Mouse (Mus musculus): ENCODE measurements around the gene Nrk. TPM values are rescaled to one million over a fixed set of nuclear protein-coding genes. Genes with fewer than 3 reads are reported as not detected.

Nrk gene
- polyA plus RNA-seq (2012; rRNA removed): not detected in 2 replicates

GRCm38 (mm10) chrX:138914041-138914776 is at the start of gene Nrk:
Gene Nrk (plus strand): TSS chrX:138914430.
- Histone ChIP-seq H3K36me3 (ENCODE audit: control insufficient read depth, insufficient read depth, low read length) (no peaks in the 10 kb centered on the region), H3K4me3 (ENCODE audit: extremely low read depth, insufficient read depth, insufficient read length) (no peak within 1 kb of the TSS), H3K27me3 (ENCODE audit: control insufficient read depth, insufficient read depth, low read length) (no peaks in the 10 kb centered on the region), H3K27ac (ENCODE audit: insufficient read depth, low read length) (no peak within 1 kb of the TSS), H3K4me1 (ENCODE audit: control insufficient read depth, insufficient read depth, insufficient read length) (no peaks in the 10 kb centered on the region)
- DNase-seq (ENCODE audit: low read depth in 1 of 2, low spot score in 2 of 2): no peak
- WGBS: 37% methylated on average over 52 of the region's 55 CpGs
- TF ChIP-seq CTCF (IDR thresholded peaks at IDR 0.05; ENCODE audit: extremely low read depth, insufficient read depth, insufficient read length, insufficient replicate concordance): no peak
- no peak for TF ChIP-seq POLR2A (IDR thresholded peaks at IDR 0.05; ENCODE audit: low read depth, low read length)

- WGBS: 31% methylated on average over 8 of the region's 8 CpGs
- Histone ChIP-seq H3K27me3 (ENCODE audit: control insufficient read depth, insufficient read depth, low read length) (no peaks in the 10 kb centered on the region), H3K4me1 (ENCODE audit: control insufficient read depth, insufficient read depth, insufficient read length) (no peaks in the 10 kb centered on the region), H3K4me3 (ENCODE audit: extremely low read depth, insufficient read depth, insufficient read length) (no peak overlapping the region), H3K27ac (ENCODE audit: insufficient read depth, low read length) (no peak overlapping the region), H3K36me3 (ENCODE audit: control insufficient read depth, insufficient read depth, low read length) (no peaks in the 10 kb centered on the region)
- TF ChIP-seq CTCF (IDR thresholded peaks at IDR 0.05; ENCODE audit: extremely low read depth, insufficient read depth, insufficient read length, insufficient replicate concordance) (no peak), POLR2A (IDR thresholded peaks at IDR 0.05; ENCODE audit: low read depth, low read length) (no peak)
- no peak for DNase-seq (ENCODE audit: low read depth in 1 of 2, low spot score in 2 of 2)
Measured at GRCm38 (mm10) chrX:138913366-138913765, 864 bp upstream of the Nrk start.

GRCm38 (mm10) chrX:138914777-138915114 is 516 bp downstream of the Nrk start:
- no peak for TF ChIP-seq CTCF (IDR thresholded peaks at IDR 0.05; ENCODE audit: extremely low read depth, insufficient read depth, insufficient read length, insufficient replicate concordance)
- no peak for TF ChIP-seq POLR2A (IDR thresholded peaks at IDR 0.05; ENCODE audit: low read depth, low read length)
- H3K27ac ChIP-seq (ENCODE audit: insufficient read depth, low read length): no peak overlapping the region
- DNase-seq (ENCODE audit: low read depth in 1 of 2, low spot score in 2 of 2): no peak
- WGBS: 43% methylated on average over 12 of the region's 12 CpGs
- no peaks in the 10 kb centered on the region for H3K36me3 ChIP-seq (ENCODE audit: control insufficient read depth, insufficient read depth, low read length)
- no peaks in the 10 kb centered on the region for H3K4me1 ChIP-seq (ENCODE audit: control insufficient read depth, insufficient read depth, insufficient read length)
- no peaks in the 10 kb centered on the region for H3K27me3 ChIP-seq (ENCODE audit: control insufficient read depth, insufficient read depth, low read length)
- H3K4me3 ChIP-seq (ENCODE audit: extremely low read depth, insufficient read depth, insufficient read length): no peak overlapping the region

- no peak for DNase-seq (ENCODE audit: low read depth in 1 of 2, low spot score in 2 of 2)
- H3K4me1 ChIP-seq (ENCODE audit: control insufficient read depth, insufficient read depth, insufficient read length): no peaks in the 10 kb centered on the region
- no peaks in the 10 kb centered on the region for H3K27me3 ChIP-seq (ENCODE audit: control insufficient read depth, insufficient read depth, low read length)
- 76% methylated on average over 7 of the region's 7 CpGs for WGBS
- no peak overlapping the region for H3K27ac ChIP-seq (ENCODE audit: insufficient read depth, low read length)
- H3K4me3 ChIP-seq (ENCODE audit: extremely low read depth, insufficient read depth, insufficient read length): no peak overlapping the region
- no peaks in the 10 kb centered on the region for H3K36me3 ChIP-seq (ENCODE audit: control insufficient read depth, insufficient read depth, low read length)
- TF ChIP-seq CTCF (IDR thresholded peaks at IDR 0.05; ENCODE audit: extremely low read depth, insufficient read depth, insufficient read length, insufficient replicate concordance) (no peak), POLR2A (IDR thresholded peaks at IDR 0.05; ENCODE audit: low read depth, low read length) (no peak)
Measured at GRCm38 (mm10) chrX:138919030-138919429, 4.8 kb downstream of the Nrk start.

- Histone ChIP-seq H3K4me3 (ENCODE audit: extremely low read depth, insufficient read depth, insufficient read length) (no peak overlapping the region), H3K4me1 (ENCODE audit: control insufficient read depth, insufficient read depth, insufficient read length) (no peaks in the 10 kb centered on the region), H3K27me3 (ENCODE audit: control insufficient read depth, insufficient read depth, low read length) (no peaks in the 10 kb centered on the region), H3K27ac (ENCODE audit: insufficient read depth, low read length) (no peak overlapping the region), H3K36me3 (ENCODE audit: control insufficient read depth, insufficient read depth, low read length) (no peaks in the 10 kb centered on the region)
- DNase-seq (ENCODE audit: low read depth in 1 of 2, low spot score in 2 of 2): no peak
- WGBS: 90% methylated on average over 6 of the region's 6 CpGs
- TF ChIP-seq POLR2A (IDR thresholded peaks at IDR 0.05; ENCODE audit: low read depth, low read length) (no peak), CTCF (IDR thresholded peaks at IDR 0.05; ENCODE audit: extremely low read depth, insufficient read depth, insufficient read length, insufficient replicate concordance) (no peak)
Measured at GRCm38 (mm10) chrX:138943905-138944304, 29.7 kb downstream of the Nrk start.

GRCm38 (mm10) chrX:138960713-138961112 is 46.5 kb downstream of the Nrk start:
- no peaks in the 10 kb centered on the region for H3K4me1 ChIP-seq (ENCODE audit: control insufficient read depth, insufficient read depth, insufficient read length)
- 64% methylated on average over 3 of the region's 3 CpGs for WGBS
- no peak for DNase-seq (ENCODE audit: low read depth in 1 of 2, low spot score in 2 of 2)
- H3K27me3 ChIP-seq (ENCODE audit: control insufficient read depth, insufficient read depth, low read length): no peaks in the 10 kb centered on the region
- no peak overlapping the region for H3K27ac ChIP-seq (ENCODE audit: insufficient read depth, low read length)
- H3K36me3 ChIP-seq (ENCODE audit: control insufficient read depth, insufficient read depth, low read length): no peaks in the 10 kb centered on the region
- no peak overlapping the region for H3K4me3 ChIP-seq (ENCODE audit: extremely low read depth, insufficient read depth, insufficient read length)
- TF ChIP-seq POLR2A (IDR thresholded peaks at IDR 0.05; ENCODE audit: low read depth, low read length) (no peak), CTCF (IDR thresholded peaks at IDR 0.05; ENCODE audit: extremely low read depth, insufficient read depth, insufficient read length, insufficient replicate concordance) (no peak)

GRCm38 (mm10) chrX:138978501-138978900 is 64.3 kb downstream of the Nrk start:
- H3K4me3 ChIP-seq (ENCODE audit: extremely low read depth, insufficient read depth, insufficient read length): no peak overlapping the region
- no peaks in the 10 kb centered on the region for H3K27me3 ChIP-seq (ENCODE audit: control insufficient read depth, insufficient read depth, low read length)
- TF ChIP-seq POLR2A (IDR thresholded peaks at IDR 0.05; ENCODE audit: low read depth, low read length) (no peak), CTCF (IDR thresholded peaks at IDR 0.05; ENCODE audit: extremely low read depth, insufficient read depth, insufficient read length, insufficient replicate concordance) (no peak)
- no peaks in the 10 kb centered on the region for H3K36me3 ChIP-seq (ENCODE audit: control insufficient read depth, insufficient read depth, low read length)
- no peak overlapping the region for H3K27ac ChIP-seq (ENCODE audit: insufficient read depth, low read length)
- DNase-seq (ENCODE audit: low read depth in 1 of 2, low spot score in 2 of 2): no peak
- H3K4me1 ChIP-seq (ENCODE audit: control insufficient read depth, insufficient read depth, insufficient read length): no peaks in the 10 kb centered on the region
- 73% methylated on average over 3 of the region's 3 CpGs for WGBS
